Mouse (Mus musculus) megakaryocyte, adult 5-6 weeks (primary cell): ENCODE results near the gene Lrrc8e. TPM values are rescaled to one million over a fixed set of nuclear protein-coding genes. Genes with fewer than 3 reads are reported as not detected.
"Not testable (repeated sequence)": the region's sequence is repeated elsewhere in the genome, so short reads cannot be mapped to it uniquely, and the experiment has no call there.

Experiments
- ATAC-seq: 2 replicates; pipeline ENCODE4 v1.8.0; 2016; ENCODE audit warnings: mild to moderate bottlenecking, inconsistent platforms; ENCODE audit not compliant: poor library complexity, severe bottlenecking
- total RNA-seq, 2 experiments: library from RNA; stranded (forward) in 1 of 2; stranded (reverse) in 1 of 2; fragments of 153-499, 151-499 nt in 1 of 2; fragments of 221-1000, 200-1000 nt in 1 of 2; gene quantifications; 2 replicates each; pipeline versions ENCODE4 v1.2.3 to v1.2.4; 2015 to 2017

The Lrrc8e gene
- total RNA-seq, 2 experiments from 2014 or later = not detected

DNA sequence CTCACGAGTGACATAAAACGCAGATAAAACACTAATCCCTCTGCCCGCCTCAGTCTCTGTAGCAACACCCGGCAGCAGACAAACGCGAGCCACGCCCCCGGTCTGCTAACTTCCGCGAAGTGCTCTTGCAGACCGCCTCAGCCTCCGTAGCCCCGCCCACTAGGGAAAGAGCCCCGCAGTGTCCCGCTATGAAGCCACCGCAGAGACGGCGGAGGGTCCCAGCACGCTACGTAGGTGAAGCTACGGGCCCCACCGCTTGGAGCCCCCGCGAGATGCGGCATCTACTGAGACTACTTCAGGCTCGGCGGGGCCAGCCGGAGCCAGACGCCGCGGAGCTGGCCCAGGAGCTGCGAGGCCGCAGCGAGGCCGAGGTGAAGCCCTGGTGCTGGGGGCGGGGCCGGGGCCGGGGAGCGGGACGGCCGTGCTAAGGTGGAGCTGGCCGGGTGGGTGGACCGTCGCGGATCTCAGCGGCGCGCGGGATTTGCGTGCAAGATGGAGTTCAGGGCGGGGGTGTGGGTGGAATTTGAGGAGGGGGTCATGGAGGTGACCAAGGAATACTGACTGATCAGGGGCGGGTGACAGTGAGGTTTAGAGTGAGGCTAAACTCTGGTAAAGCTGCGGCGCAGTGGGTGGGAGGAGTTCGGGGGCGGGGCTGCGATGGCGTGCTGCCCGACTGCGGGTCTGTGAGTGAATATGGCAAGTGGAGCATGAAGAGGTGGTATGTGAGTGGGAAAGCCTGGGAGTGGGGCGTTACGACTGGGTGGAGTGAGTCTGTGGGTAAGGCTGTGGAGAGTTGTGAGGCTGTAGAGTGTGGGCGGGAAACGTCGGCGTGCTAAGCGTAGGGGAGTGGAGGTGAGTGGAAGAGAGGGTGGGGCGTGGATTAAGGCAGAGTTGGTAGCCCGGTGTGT lies 26.6 kb downstream of the Lrrc8e start, which contains the start of gene Snapc2:
Gene Snapc2 (plus strand): TSS at position 147 of the 908 bp plus-strand sequence.
- peak; percentile 90 for ATAC-seq

DNA sequence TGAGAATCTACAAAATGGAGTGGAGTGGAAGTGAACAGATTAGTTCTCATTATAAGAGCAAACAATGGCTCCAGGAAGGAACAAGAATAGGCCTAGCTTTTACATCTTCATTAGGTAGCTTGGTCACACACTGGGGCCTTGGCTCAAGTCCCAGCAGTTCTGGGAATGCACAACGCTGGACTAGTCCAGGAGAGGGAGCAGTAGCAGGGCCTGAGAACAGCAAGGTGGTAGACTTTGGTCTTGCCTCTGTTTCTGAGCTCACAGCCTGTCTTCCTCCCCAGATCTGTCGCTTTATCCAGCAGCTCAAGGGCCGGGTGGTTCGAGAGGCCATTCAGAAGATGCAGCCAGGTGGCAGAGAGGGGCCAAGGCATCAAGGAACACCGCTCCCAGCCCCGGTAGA lies 27.4 kb downstream of the Lrrc8e start:
- ATAC-seq = no peak

DNA sequence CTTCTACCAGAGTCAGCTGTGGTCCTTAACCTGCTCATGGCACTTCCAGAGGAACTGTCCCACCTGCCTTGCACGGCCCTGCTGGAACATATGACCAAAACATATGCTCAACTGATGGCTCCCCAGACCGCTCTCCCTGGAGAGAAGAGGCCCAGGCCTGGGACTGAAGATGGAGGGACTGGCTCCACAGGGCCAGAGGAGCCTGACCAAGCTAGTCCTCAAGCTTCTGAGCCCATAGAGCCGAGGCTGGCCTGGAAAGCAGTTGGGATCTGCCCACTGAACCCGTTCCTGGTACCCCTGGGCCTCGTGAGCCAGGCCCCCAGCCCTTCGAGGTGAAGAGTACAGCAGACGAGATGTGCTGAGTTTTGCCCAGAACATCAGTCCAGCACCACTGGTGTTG lies 28.8 kb downstream of the Lrrc8e start:
- ATAC-seq = not testable (repeated sequence)

DNA sequence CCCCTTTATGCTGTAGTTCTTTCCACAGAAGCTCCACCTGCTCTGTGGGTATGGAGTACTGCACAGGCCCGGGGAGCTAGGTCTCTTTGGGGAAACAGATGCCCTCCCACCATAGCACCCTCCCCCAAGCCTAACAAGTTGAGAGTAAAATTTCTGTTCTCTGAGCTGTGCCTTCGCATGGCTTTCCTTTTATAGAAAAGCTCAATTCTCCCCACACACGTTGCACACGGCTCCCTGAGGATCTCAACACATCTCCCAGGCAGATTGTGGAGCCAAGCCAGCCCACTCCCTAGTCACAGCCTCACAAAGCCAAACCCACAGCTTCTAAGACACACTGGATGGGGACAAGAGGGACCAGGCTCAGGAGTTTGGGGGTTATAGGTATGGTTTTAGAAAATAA lies 30.3 kb downstream of the Lrrc8e start:
- ATAC-seq = no peak

DNA sequence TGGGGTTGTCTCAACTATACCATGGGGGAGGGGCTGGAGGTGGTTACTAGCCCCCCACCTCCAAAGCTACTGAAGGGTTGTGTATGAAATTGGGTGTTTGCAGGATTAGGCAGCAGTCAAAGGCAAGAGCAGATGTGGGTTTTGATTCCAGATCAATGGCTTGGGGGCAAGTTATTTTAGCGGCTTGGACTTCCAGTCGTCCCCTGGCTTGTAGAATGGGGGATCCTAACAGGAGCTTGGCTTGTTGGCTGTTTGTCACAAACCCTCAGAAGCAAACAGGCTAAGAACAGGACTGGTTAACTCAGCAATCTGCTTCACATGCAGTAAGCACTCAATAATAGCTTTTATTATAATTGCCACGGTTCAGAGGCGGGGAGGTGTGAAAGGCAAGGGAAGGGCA lies 30.7 kb downstream of the Lrrc8e start:
- ATAC-seq = no peak

DNA sequence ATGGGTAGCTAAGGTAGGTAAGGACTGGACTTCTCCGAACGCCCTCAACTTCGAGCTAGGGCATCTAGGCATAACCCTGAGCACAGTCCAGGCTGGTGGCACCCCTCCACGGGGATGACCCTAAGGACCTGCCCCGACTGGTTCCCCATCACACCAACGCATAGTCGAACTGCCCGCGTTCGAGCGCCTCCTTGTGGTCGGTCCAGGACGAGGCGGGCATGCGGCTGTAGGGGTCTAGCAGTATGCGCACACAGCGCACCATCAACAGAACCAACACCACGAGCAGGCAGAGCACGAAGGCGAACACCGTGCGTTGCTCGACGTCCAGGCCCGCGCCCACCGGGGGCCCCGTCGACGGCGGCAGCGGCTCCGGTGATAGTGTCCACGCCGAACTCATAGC lies 31.6 kb downstream of the Lrrc8e start:
- ATAC-seq = peak; percentile 75

DNA sequence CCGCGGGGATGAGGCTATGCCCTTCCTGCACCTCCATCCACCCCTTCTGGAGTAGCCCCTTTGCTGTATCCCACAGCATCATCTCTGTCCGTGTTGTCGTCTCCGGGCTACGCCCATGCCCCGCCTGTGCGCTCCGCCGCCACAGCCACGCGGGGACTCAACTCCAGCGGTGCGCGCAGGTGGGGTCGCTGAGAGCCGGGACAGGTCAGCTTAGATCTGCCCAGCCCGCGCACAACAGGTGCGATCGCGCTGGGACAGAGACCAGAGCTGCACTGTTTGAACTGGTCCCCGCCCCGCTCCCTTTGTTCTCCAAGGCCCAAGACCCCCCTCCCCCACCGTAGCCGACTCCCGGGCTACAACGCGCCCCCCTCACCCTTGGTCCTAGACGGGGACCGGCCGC lies 32.1 kb downstream of the Lrrc8e start:
- peak; percentile 13; the same call in 1 of the 2 replicates for ATAC-seq

DNA sequence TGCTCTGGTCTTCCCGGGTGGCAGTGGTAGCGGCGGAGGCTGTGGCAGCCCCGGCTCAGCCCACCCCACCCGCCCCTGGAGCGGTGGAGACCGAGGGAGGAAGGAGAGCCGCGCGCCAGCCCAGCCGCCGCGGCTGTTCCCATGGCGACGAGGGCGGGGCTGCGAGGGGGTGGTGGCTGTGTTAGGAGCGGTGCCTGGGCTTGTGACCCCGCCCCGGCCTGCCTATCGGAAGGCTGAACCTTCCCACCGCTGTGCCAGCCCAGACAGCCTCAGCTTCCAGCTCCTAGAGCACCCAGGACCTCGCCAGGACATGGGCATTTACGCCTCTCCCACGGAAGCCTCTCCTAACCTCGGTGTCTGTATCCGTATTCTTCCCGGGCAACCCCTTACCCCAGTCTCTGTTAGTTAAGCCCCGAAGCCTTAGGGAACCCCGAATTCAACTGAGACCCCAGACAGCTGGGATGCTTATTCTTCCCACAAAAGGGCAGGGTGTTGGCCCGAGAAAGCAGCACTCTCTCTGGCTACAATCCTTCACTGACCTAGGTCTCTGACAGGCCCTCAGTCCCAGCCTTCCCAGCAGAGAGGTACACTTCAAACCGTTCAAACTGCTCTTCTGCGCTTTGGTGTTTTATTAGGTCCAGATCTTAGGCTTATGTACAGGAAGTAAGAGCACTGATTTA lies 32.6 kb downstream of the Lrrc8e start, which contains the start of gene Ctxn1:
Gene Ctxn1 (minus strand): TSS at position 150 of the 680 bp plus-strand sequence.
- peak; percentile 94 for ATAC-seq

DNA sequence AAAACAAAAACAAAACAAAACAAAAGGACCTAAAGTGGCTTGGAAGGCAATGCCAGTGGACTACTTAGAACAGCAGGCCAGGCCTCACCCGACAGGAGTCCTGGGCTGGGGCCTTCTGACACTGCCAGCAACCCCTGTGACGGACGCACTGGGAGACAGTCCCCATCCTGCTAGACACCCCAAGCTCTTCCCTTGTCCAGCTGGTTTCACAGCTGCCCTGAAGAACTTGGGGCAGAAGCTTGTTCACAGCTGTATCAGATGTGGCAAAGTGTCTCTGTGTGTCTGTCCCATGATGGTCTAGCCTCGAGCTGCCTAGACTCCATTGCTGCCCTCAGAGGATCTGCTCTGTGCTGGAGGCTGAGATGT lies 33.2 kb downstream of the Lrrc8e start:
- no peak for ATAC-seq

DNA sequence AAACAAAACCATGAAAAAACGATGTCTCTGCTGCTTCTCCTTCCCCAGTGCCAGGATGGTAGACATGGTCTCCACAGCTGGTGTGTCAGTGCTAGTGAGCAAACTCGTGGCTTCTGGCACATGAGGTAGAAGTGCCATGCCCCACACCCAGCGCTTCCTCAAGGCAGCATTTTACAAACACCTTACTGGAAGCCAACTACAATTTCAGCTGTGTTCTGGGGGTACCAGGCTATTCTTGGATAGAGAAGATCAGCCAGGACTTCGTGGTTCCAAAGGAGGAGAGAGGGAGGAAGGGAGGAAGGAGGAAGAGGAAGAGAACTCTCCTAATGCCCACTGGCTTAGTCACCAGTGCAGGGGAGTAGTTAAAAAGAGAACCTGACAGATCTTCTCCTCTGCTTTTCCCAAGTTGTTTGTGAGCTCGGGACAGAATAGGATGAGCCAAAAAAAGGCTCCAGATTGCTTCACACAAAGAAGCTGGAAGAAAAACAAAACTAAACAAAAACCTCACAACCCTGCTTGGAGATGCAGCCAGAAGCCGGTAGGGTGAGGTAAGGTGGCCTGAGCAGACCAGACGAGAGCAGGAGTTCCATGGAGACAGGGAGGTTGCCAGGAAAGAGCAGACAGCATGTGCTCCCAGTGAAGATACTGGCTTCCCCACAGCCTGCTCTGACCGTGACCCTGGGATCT lies 36.6 kb downstream of the Lrrc8e start:
- no peak for ATAC-seq

DNA sequence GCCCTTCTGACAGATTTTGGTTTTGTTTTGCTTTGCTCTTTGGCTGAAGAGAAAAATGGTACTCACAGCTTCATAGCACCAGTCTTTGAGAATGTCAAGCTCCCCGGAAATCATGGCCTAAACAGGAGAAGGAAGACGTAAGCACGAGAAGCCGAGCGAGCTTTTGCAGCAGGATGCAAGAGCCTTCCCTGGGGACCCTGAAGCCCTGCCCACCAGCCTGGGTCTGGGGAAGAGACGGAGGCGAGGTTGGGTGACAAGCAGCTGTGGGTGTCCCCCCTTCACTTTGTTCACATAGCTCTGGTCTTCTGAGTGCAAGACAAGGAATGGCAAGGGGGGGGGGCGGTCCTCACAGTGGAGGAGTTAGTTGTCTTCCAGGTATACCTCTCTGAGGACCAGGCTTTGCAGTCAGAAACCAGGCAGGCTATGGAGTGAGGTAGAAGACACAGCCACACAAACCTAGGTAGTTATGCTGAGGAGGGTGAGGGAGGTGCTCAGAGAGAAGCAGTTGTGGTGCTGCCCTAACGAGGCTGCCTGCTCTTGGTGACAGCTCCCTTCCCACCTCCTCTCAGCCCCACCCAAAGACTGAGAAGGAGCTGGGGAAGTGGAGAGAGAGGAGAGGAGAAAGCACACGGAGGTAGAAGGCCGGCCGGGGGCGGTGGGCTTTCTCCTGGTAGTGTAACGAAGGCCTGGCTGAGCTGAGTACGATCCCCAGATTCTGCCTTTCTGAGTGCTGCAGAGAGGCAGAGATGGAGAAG lies 38.7 kb downstream of the Lrrc8e start:
- ATAC-seq = no peak

DNA sequence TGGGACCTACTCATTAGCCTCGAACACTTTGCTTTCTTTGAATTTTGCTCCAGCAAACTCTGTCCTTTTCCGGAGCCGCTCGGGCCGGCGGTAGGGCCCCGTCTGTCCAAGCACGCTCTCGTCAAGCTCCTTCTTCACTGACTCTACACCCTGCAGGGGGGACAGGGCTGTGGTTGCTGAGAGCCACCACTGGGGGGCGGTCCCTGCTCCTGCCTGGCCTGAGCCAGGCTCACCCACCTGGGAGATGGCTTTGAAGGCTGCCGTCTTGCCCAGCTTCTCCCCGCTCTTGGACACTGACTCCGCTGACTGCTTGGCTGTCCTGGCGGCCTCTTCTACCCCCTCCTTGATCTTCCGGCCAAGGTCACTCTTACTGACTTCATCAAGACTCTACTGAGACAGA lies 41.0 kb downstream of the Lrrc8e start:
- ATAC-seq = peak; percentile 71

DNA sequence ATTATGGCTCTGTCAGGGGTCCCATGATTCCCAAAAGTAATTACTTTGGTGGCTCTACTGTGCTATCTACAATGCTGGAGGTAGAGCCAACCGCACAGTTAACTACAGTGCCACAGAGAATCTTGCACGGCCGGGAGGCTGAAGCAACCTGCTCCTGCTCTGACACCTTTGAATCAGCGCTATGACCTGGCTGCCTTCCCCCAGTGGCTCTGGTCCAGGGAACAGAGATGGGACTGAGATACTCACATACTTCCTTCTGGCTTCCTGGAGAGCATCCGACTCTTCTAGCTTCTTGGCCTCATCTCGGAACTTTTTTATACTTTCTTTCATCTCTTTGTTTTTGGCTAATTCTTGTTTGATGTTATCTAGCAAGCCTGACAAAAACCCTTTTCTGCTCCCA lies 43.0 kb downstream of the Lrrc8e start:
- ATAC-seq = no peak

DNA sequence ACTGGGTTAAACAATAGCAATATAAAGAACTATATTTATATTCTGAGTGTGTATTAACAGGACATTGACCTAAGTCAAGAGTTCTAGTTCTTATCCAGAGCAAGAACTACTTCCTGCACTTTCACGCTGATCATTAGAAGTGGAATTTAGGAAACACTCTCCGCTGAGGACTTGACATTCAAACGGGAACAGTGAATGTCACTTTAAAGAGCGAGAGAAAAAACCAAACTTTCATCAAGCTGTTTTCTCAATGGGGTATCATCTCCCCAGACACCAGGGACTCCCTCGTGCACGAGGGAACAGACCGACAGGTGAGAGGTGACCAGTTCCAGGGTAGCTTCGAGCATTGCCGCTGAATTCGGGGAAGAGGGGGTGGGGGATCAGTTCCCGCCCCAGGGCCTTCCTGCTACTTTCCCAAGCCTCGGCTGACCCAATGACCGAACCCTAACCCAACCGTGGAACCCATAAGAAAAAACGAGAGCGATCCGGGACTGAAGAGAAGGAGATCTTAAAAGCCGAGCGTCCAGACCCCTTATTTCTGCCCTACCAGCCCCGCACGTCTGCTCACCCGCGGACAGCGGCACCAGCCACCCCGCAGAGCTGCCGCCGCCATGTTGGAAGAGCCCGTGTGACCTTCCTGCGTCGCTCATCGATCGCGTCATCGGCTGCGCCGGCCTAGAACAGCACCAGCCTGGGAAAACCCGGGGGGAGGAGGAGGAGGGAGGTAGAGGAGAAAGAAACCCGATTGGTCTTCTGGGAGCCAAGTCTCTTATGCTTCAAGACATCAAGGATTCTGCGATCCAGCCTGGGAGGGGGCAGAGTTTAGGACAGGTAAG lies 48.9 kb downstream of the Lrrc8e start, which contains the start of gene Timm44:
Gene Timm44 (minus strand): TSS at position 639 of the 836 bp plus-strand sequence.
- ATAC-seq = peak; percentile 100

DNA sequence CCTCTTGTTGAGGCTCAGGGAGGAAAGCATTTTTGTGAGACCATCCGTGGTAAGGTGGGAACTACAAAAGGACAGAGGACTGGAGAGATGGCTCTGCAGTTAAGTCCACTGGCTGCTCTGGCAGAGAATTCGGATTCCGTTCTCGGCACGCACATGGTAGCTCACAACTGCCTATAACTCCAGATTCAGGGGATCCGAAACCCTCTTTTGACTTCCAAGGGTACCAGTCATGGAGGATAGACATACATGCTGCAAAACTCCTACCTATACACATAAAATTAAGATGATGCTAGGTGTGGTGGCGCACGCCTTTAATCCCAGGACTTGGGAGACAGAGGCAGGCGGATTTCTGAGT lies 49.5 kb downstream of the Lrrc8e start:
- ATAC-seq = no peak

Other genes starting within 250 kb of the Lrrc8e start
- gene Cd209f, start 121.0 kb upstream of the Lrrc8e start, total RNA-seq (2015) = not detected in 2 replicates
- 0.81 TPM in 1 of 2 replicates, not detected in the other for gene Cd209f, start 121.0 kb upstream of the Lrrc8e start, total RNA-seq (2017)
- not detected in 2 replicates for gene Cd209g, start 92.7 kb upstream of the Lrrc8e start, total RNA-seq (2015)
- gene Cd209g, start 92.7 kb upstream of the Lrrc8e start, total RNA-seq (2017) = not detected in 2 replicates
- 3.6 and 4.1 TPM in 2 replicates for gene Evi5l, start 60.3 kb upstream of the Lrrc8e start, total RNA-seq (2015)
- 4.5 and 6.0 TPM in 2 replicates for gene Evi5l, start 60.3 kb upstream of the Lrrc8e start, total RNA-seq (2017)
- 0.09 and 0.14 TPM in 2 replicates for gene Prr36, start 9.4 kb upstream of the Lrrc8e start, total RNA-seq (2015)
- not detected in 2 replicates for gene Prr36, start 9.4 kb upstream of the Lrrc8e start, total RNA-seq (2017)
- gene Map2k7, start 11.9 kb downstream of the Lrrc8e start, total RNA-seq (2015) = 24.6 and 32.4 TPM in 2 replicates
- 27.1 and 32.4 TPM in 2 replicates for gene Map2k7, start 11.9 kb downstream of the Lrrc8e start, total RNA-seq (2017)
- not detected in 2 replicates for gene Gm49320, start 12.0 kb downstream of the Lrrc8e start, total RNA-seq (2015)
- 0.12 TPM in 1 of 2 replicates, not detected in the other for gene Gm49320, start 12.0 kb downstream of the Lrrc8e start, total RNA-seq (2017)
- 1.5 and 2.1 TPM in 2 replicates for gene Tgfbr3l, start 21.4 kb downstream of the Lrrc8e start, total RNA-seq (2015)
- gene Tgfbr3l, start 21.4 kb downstream of the Lrrc8e start, total RNA-seq (2017) = 0.44 and 2.5 TPM in 2 replicates
- gene Snapc2, start 26.3 kb downstream of the Lrrc8e start, total RNA-seq (2015) = 17.1 and 19.3 TPM in 2 replicates
- 6.0 and 8.6 TPM in 2 replicates for gene Snapc2, start 26.3 kb downstream of the Lrrc8e start, total RNA-seq (2017)
- gene Ctxn1, start 32.4 kb downstream of the Lrrc8e start, total RNA-seq (2015) = 0.91 and 1.9 TPM in 2 replicates
- 0.15 TPM in 1 of 2 replicates, not detected in the other for gene Ctxn1, start 32.4 kb downstream of the Lrrc8e start, total RNA-seq (2017)
- gene Timm44, start 49.1 kb downstream of the Lrrc8e start, total RNA-seq (2015) = 42.1 and 45.2 TPM in 2 replicates
- gene Timm44, start 49.1 kb downstream of the Lrrc8e start, total RNA-seq (2017) = 60.3 and 68.0 TPM in 2 replicates
- 14.0 and 18.8 TPM in 2 replicates for gene Ccl25, start 98.4 kb downstream of the Lrrc8e start, total RNA-seq (2015)
- gene Ccl25, start 98.4 kb downstream of the Lrrc8e start, total RNA-seq (2017) = 8.9 and 9.5 TPM in 2 replicates
- gene Elavl1, start 98.6 kb downstream of the Lrrc8e start, total RNA-seq (2015) = 86.6 and 92.7 TPM in 2 replicates
- 46.0 and 59.2 TPM in 2 replicates for gene Elavl1, start 98.6 kb downstream of the Lrrc8e start, total RNA-seq (2017)